Mouse (Mus musculus) hindbrain, embryonic 16.5 days (tissue): ENCODE measurements around the gene Gm6370. TPM values are rescaled to one million over a fixed set of nuclear protein-coding genes. Genes with fewer than 3 reads are reported as not detected.

Experiments
- polyA plus RNA-seq: library from polyadenylated mRNA; unstranded; fragments of >200 nt; fragmentation: Nextera tagmentation; extraction: Ambion mirVana; gene quantifications from 2 replicates; pipeline ENCODE4 v1.2.1, GENCODE M21; 2015

Gene Gm6370
- polyA plus RNA-seq, 1 experiment from 2014 or later, result not detected

Other genes with a start within 250 kb of the Gm6370 start
- 19.3 and 23.4 TPM in 2 replicates for gene Wasf3, start 106.4 kb upstream of the Gm6370 start, polyA plus RNA-seq
- not detected in 2 replicates for gene Gm6408, start 9.4 kb upstream of the Gm6370 start, polyA plus RNA-seq
- not detected in 2 replicates for gene 4930449I24Rik, start 11.0 kb downstream of the Gm6370 start, polyA plus RNA-seq
- not detected in 2 replicates for gene Gm3402, start 22.8 kb downstream of the Gm6370 start, polyA plus RNA-seq
- not detected in 2 replicates for gene Gm3404, start 34.4 kb downstream of the Gm6370 start, polyA plus RNA-seq
- not detected in 2 replicates for gene Gm3409, start 46.3 kb downstream of the Gm6370 start, polyA plus RNA-seq
- gene Gm3415, start 64.8 kb downstream of the Gm6370 start, polyA plus RNA-seq, result not detected in 2 replicates
- gene Gpr12, start 93.9 kb downstream of the Gm6370 start, polyA plus RNA-seq, result 28.0 and 29.8 TPM in 2 replicates